Mouse (Mus musculus) neural tube, embryonic 13.5 days (tissue): Measurements from ENCODE around the gene Kcnab1. TPM values are rescaled to one million over a fixed set of nuclear protein-coding genes. Genes with fewer than 3 reads are reported as not detected.

Experiments
- ATAC-seq: fragments of 200-750 bp; cut with Nextera tagmentation; 2 replicates; pipeline ENCODE4 v1.8.0; 2017; ENCODE audit warnings: low read depth, mild to moderate bottlenecking, moderate TSS enrichment, moderate library complexity
- H3K27ac ChIP-seq: fragments of 300-500 bp; sonication (generic); replicated peaks from 2 replicates; pipeline ENCODE4 v1.5.1; 2015; ENCODE audit warnings: moderate library complexity, mild to moderate bottlenecking, inconsistent platforms
- H3K27me3 ChIP-seq: fragments of 300-500 bp; sonication (generic); 2 replicates; pipeline ENCODE4 v1.6.1; 2015; ENCODE audit warnings: mild to moderate bottlenecking, inconsistent platforms
- H3K36me3 ChIP-seq: fragments of 300-500 bp; sonication (generic); 2 replicates; pipeline ENCODE4 v1.6.1; 2015; ENCODE audit warnings: mild to moderate bottlenecking, inconsistent platforms
- H3K4me1 ChIP-seq: fragments of 300-500 bp; sonication (generic); replicated peaks from 2 replicates; pipeline ENCODE4 v1.6.1; 2015; ENCODE audit warnings: inconsistent platforms
- H3K4me2 ChIP-seq: fragments of 300-500 bp; sonication (generic); 2 replicates; pipeline ENCODE4 v1.6.1; 2015; ENCODE audit warnings: inconsistent platforms, mild to moderate bottlenecking, moderate library complexity
- H3K4me3 ChIP-seq: fragments of 300-500 bp; sonication (generic); 2 replicates; pipeline ENCODE4 v1.5.1; 2015; ENCODE audit warnings: mild to moderate bottlenecking, inconsistent platforms
- H3K9ac ChIP-seq: fragments of 300-500 bp; sonication (generic); 2 replicates; pipeline ENCODE4 v1.6.1; 2015; ENCODE audit warnings: moderate library complexity, mild to moderate bottlenecking, inconsistent platforms
- H3K9me3 ChIP-seq: fragments of 300-500 bp; sonication (generic); 2 replicates; pipeline ENCODE4 v1.6.1; 2016; ENCODE audit warnings: inconsistent platforms
- WGBS: fragments of 180-500 bp; shearing (Covaris S2); methylation state at CpG from one replicate; pipeline ENCODE4 v1.1.7; 2015; 5-methylcytosine and 5-hydroxymethylcytosine counted together
- polyA plus RNA-seq: library from polyadenylated mRNA; unstranded; fragments of >200 nt; fragmentation: Nextera tagmentation; extraction: Ambion mirVana; gene quantifications from 2 replicates; pipeline ENCODE4 v1.2.1, GENCODE M21; 2015

The Kcnab1 gene
- polyA plus RNA-seq, 1 experiment from 2014 or later, result 16.0 TPM

GRCm38 (mm10) chr3:65283366-65283765 is 174.2 kb downstream of the Kcnab1 start:
- no peaks in the 10 kb centered on the region for H3K4me1 ChIP-seq
- 90% methylated on average over 2 of the region's 2 CpGs for WGBS
- no peak overlapping the region for H3K4me3 ChIP-seq
- no peak overlapping the region for H3K4me2 ChIP-seq
- no peaks in the 10 kb centered on the region for H3K36me3 ChIP-seq
- no peak overlapping the region for H3K9ac ChIP-seq
- no peak overlapping the region for H3K27ac ChIP-seq
- no peak for ATAC-seq
- H3K9me3 ChIP-seq, result peaks cover 7% of the 10 kb centered on the region; the same call in 1 of the 2 replicates
- H3K27me3 ChIP-seq, result no peaks in the 10 kb centered on the region

GRCm38 (mm10) chr3:65288994-65289393 is 179.8 kb downstream of the Kcnab1 start:
- Histone ChIP-seq H3K4me2 (no peak overlapping the region), H3K4me3 (no peak overlapping the region), H3K27ac (no peak overlapping the region), H3K9me3 (no peaks in the 10 kb centered on the region), H3K4me1 (no peaks in the 10 kb centered on the region), H3K27me3 (no peaks in the 10 kb centered on the region), H3K9ac (no peak overlapping the region), H3K36me3 (no peaks in the 10 kb centered on the region)
- WGBS, result 88% methylated on average over 2 of the region's 2 CpGs
- no peak for ATAC-seq

- H3K27me3 ChIP-seq, result no peaks in the 10 kb centered on the region
- ATAC-seq, result no peak
- 26% methylated on average over 4 of the region's 4 CpGs for WGBS
- no peak overlapping the region for H3K4me3 ChIP-seq
- no peaks in the 10 kb centered on the region for H3K4me1 ChIP-seq
- H3K9me3 ChIP-seq, result no peaks in the 10 kb centered on the region
- no peak overlapping the region for H3K27ac ChIP-seq
- no peak overlapping the region for H3K9ac ChIP-seq
- no peaks in the 10 kb centered on the region for H3K36me3 ChIP-seq
- H3K4me2 ChIP-seq, result no peak overlapping the region
Observed at GRCm38 (mm10) chr3:65296996-65297395, 187.8 kb downstream of the Kcnab1 start.

- H3K9ac ChIP-seq, result no peak overlapping the region
- 85% methylated on average over 4 of the region's 4 CpGs for WGBS
- ATAC-seq, result no peak
- 0 out of 2 replicates have a peak, but pooled peaks cover 4% of the 10 kb centered on the region for H3K4me1 ChIP-seq
- H3K4me3 ChIP-seq, result no peak overlapping the region
- no peak overlapping the region for H3K4me2 ChIP-seq
- no peak overlapping the region for H3K27ac ChIP-seq
- no peaks in the 10 kb centered on the region for H3K27me3 ChIP-seq
- no peaks in the 10 kb centered on the region for H3K36me3 ChIP-seq
- no peaks in the 10 kb centered on the region for H3K9me3 ChIP-seq
Observed at GRCm38 (mm10) chr3:65299205-65299604, 190.0 kb downstream of the Kcnab1 start.

GRCm38 (mm10) chr3:65301531-65301930 is 192.3 kb downstream of the Kcnab1 start:
- H3K4me3 ChIP-seq, result no peak overlapping the region
- no peaks in the 10 kb centered on the region for H3K36me3 ChIP-seq
- H3K9ac ChIP-seq, result no peak overlapping the region
- ATAC-seq, result no peak
- 0 out of 2 replicates have a peak, but pooled peaks cover 4% of the 10 kb centered on the region for H3K4me1 ChIP-seq
- 71% methylated on average over 3 of the region's 3 CpGs for WGBS
- no peak overlapping the region for H3K27ac ChIP-seq
- no peaks in the 10 kb centered on the region for H3K9me3 ChIP-seq
- H3K27me3 ChIP-seq, result no peaks in the 10 kb centered on the region
- no peak overlapping the region for H3K4me2 ChIP-seq

GRCm38 (mm10) chr3:65302559-65302958 is 193.4 kb downstream of the Kcnab1 start:
- H3K9me3 ChIP-seq, result no peaks in the 10 kb centered on the region
- no peaks in the 10 kb centered on the region for H3K36me3 ChIP-seq
- WGBS, result 22% methylated on average over 5 of the region's 5 CpGs
- H3K27ac ChIP-seq, result no peak overlapping the region
- H3K4me1 ChIP-seq, result 0 out of 2 replicates have a peak, but pooled peaks cover 4% of the 10 kb centered on the region
- no peak overlapping the region for H3K4me2 ChIP-seq
- H3K9ac ChIP-seq, result no peak overlapping the region
- no peak for ATAC-seq
- no peaks in the 10 kb centered on the region for H3K27me3 ChIP-seq
- H3K4me3 ChIP-seq, result no peak overlapping the region

GRCm38 (mm10) chr3:65315837-65316236 is 206.7 kb downstream of the Kcnab1 start:
- Histone ChIP-seq H3K4me2 (no peak overlapping the region), H3K4me1 (no peaks in the 10 kb centered on the region), H3K4me3 (no peak overlapping the region), H3K27me3 (no peaks in the 10 kb centered on the region), H3K27ac (no peak overlapping the region), H3K36me3 (no peaks in the 10 kb centered on the region), H3K9ac (no peak overlapping the region), H3K9me3 (no peaks in the 10 kb centered on the region)
- WGBS, result 79% methylated on average over 6 of the region's 6 CpGs
- ATAC-seq, result no peak

GRCm38 (mm10) chr3:65316738-65317137 is 207.6 kb downstream of the Kcnab1 start:
- Histone ChIP-seq H3K27me3 (no peaks in the 10 kb centered on the region), H3K27ac (no peak overlapping the region), H3K9ac (no peak overlapping the region), H3K36me3 (no peaks in the 10 kb centered on the region), H3K4me3 (no peak overlapping the region), H3K4me2 (no peak overlapping the region), H3K9me3 (no peaks in the 10 kb centered on the region), H3K4me1 (no peaks in the 10 kb centered on the region)
- ATAC-seq, result no peak

GRCm38 (mm10) chr3:65317876-65318537 is 208.8 kb downstream of the Kcnab1 start:
- Histone ChIP-seq H3K9me3 (no peaks in the 10 kb centered on the region), H3K27ac (no peak overlapping the region), H3K9ac (no peak overlapping the region), H3K27me3 (no peaks in the 10 kb centered on the region), H3K36me3 (no peaks in the 10 kb centered on the region), H3K4me2 (no peak overlapping the region), H3K4me1 (no peaks in the 10 kb centered on the region), H3K4me3 (no peak overlapping the region)
- 39% methylated on average over 10 of the region's 10 CpGs for WGBS
- no peak for ATAC-seq

GRCm38 (mm10) chr3:65319248-65320008 is 210.2 kb downstream of the Kcnab1 start:
- Histone ChIP-seq H3K4me2 (no peak overlapping the region), H3K4me1 (no peaks in the 10 kb centered on the region), H3K27me3 (no peaks in the 10 kb centered on the region), H3K9ac (no peak overlapping the region), H3K36me3 (no peaks in the 10 kb centered on the region), H3K4me3 (no peak overlapping the region), H3K27ac (no peak overlapping the region), H3K9me3 (no peaks in the 10 kb centered on the region)
- 70% methylated on average over 7 of the region's 7 CpGs for WGBS
- no peak for ATAC-seq

GRCm38 (mm10) chr3:65320990-65321389 is 211.8 kb downstream of the Kcnab1 start:
- Histone ChIP-seq H3K9ac (no peak overlapping the region), H3K36me3 (no peaks in the 10 kb centered on the region), H3K27ac (no peak overlapping the region), H3K27me3 (no peaks in the 10 kb centered on the region), H3K4me1 (no peaks in the 10 kb centered on the region), H3K4me2 (no peak overlapping the region), H3K4me3 (no peak overlapping the region), H3K9me3 (no peaks in the 10 kb centered on the region)
- no peak for ATAC-seq
- 89% methylated on average over 4 of the region's 4 CpGs for WGBS

- no peak for ATAC-seq
- no peak overlapping the region for H3K4me3 ChIP-seq
- no peaks in the 10 kb centered on the region for H3K4me1 ChIP-seq
- no peak overlapping the region for H3K4me2 ChIP-seq
- 82% methylated on average over 14 of the region's 14 CpGs for WGBS
- H3K27ac ChIP-seq, result no peak overlapping the region
- no peaks in the 10 kb centered on the region for H3K36me3 ChIP-seq
- H3K27me3 ChIP-seq, result no peaks in the 10 kb centered on the region
- H3K9me3 ChIP-seq, result no peaks in the 10 kb centered on the region
- H3K9ac ChIP-seq, result no peak overlapping the region
Observed at GRCm38 (mm10) chr3:65321981-65322779, 213.0 kb downstream of the Kcnab1 start.
